Mouse (Mus musculus): ENCODE measurements around the gene Mafk. TPM values are rescaled to one million over a fixed set of nuclear protein-coding genes. Genes with fewer than 3 reads are reported as not detected.

The Mafk gene
- polyA plus RNA-seq (2012; ENCODE audit: low replicate concordance) = 60.1 and 77.2 TPM in 2 replicates

GRCm38 (mm10) chr5:139791227-139792158 is at the start of gene Mafk:
Gene Mafk (plus strand): TSS chr5:139791513.

GRCm38 (mm10) chr5:139775216-139775926 is 15.9 kb upstream of the Mafk start, which contains the start of gene Ints1:
Gene Ints1 (minus strand): TSS chr5:139775674.

GRCm38 (mm10) chr5:139819538-139820181 is 28.3 kb downstream of the Mafk start, which contains the start of gene Tmem184a:
Gene Tmem184a (minus strand): TSS chr5:139819917.

GRCm38 (mm10) chr5:139826357-139827055 is 35.2 kb downstream of the Mafk start, which contains the start of the genes Gm26938 and Psmg3:
Gene Gm26938 (minus strand): TSS chr5:139826407.
Gene Psmg3 (minus strand): TSS chr5:139826885.

Other genes with a start within 250 kb of the Mafk start
- not detected in 2 replicates for gene Uncx, start 248.0 kb upstream of the Mafk start, polyA plus RNA-seq (2012; ENCODE audit: low replicate concordance)
- 58.8 and 64.8 TPM in 2 replicates for gene Micall2, start 55.2 kb upstream of the Mafk start, polyA plus RNA-seq (2012; ENCODE audit: low replicate concordance)
- 127 and 152 TPM in 2 replicates for gene Ints1, start 15.8 kb upstream of the Mafk start, polyA plus RNA-seq (2012; ENCODE audit: low replicate concordance)
- gene Tmem184a, start 28.4 kb downstream of the Mafk start, polyA plus RNA-seq (2012; ENCODE audit: low replicate concordance) = 51.8 and 97.5 TPM in 2 replicates
- gene Gm26938, start 34.9 kb downstream of the Mafk start, polyA plus RNA-seq (2012; ENCODE audit: low replicate concordance) = not detected in 2 replicates
- gene Psmg3, start 35.4 kb downstream of the Mafk start, polyA plus RNA-seq (2012; ENCODE audit: low replicate concordance) = 17.2 and 31.4 TPM in 2 replicates
- 0.10 and 0.11 TPM in 2 replicates for gene Elfn1, start 116.4 kb downstream of the Mafk start, polyA plus RNA-seq (2012; ENCODE audit: low replicate concordance)

Data from leukemia stem cell, adult 10-12 weeks (primary cell).